Mouse (Mus musculus) ES-E14 (cell line): ENCODE results near the gene Rfc2.

Source experiments
- CHD2 ChIP-seq: IDR thresholded peaks from 2 replicates; pipeline ENCODE4 v1.6.1; 2014; ENCODE audit warnings: mild to moderate bottlenecking, low read depth, low read length, inconsistent platforms
- MAFK ChIP-seq: IDR thresholded peaks from 2 replicates; pipeline ENCODE4 v1.6.1; 2014; ENCODE audit warnings: mild to moderate bottlenecking, low read depth, low read length, inconsistent platforms; ENCODE audit not compliant: insufficient read depth

- no peak for TF ChIP-seq MAFK
- TF ChIP-seq CHD2, result no peak
Observed at GRCm38 (mm10) chr5:134546790-134547189, 34.4 kb upstream of the Rfc2 start.
